Comparison of ENCODE assay signal across 8 mouse cellular contexts in genomic region chr11:53890906-53891504, GRCm38 (mm10). TPM values are rescaled to one million over a fixed set of nuclear protein-coding genes. Genes with fewer than 3 reads are reported as not detected.
DNase-seq lines count a peak whose midpoint lies in the region; ATAC-seq and TF ChIP-seq lines count a peak whose summit lies in the region.

No protein-coding gene starts in this region.

- H3K27ac ChIP-seq in kidney, embryonic 15.5 days: peak overlapping the region; percentile 85
- H3K27ac ChIP-seq in bone marrow macrophage, adult 2 months (ENCODE audit: insufficient read depth, low read depth, low read length): peak overlapping the region; percentile 26
- H3K27ac ChIP-seq in forebrain, embryonic 12.5 days: no peak overlapping the region
- no peak overlapping the region for H3K27ac ChIP-seq in limb, embryonic 13.5 days
- H3K27ac ChIP-seq in neural tube, embryonic 14.5 days (ENCODE audit: low read depth, low read length): peak overlapping the region; percentile 44; the same call in 1 of the 2 replicates

- TF ChIP-seq POLR2A in bone marrow macrophage, adult 2 months (IDR thresholded peaks at IDR 0.05; ENCODE audit: borderline replicate concordance, low read depth, low read length): no peak

- peaks cover 45% of the 10 kb centered on the region for H3K4me1 ChIP-seq in kidney, embryonic 15.5 days
- peaks cover 8% of the 10 kb centered on the region for H3K4me1 ChIP-seq in bone marrow macrophage, adult 2 months (ENCODE audit: control insufficient read depth, insufficient read depth, low read length)
- H3K4me1 ChIP-seq in forebrain, embryonic 12.5 days: peaks cover 20% of the 10 kb centered on the region
- peaks cover 25% of the 10 kb centered on the region for H3K4me1 ChIP-seq in limb, embryonic 13.5 days
- peaks cover 7% of the 10 kb centered on the region for H3K4me1 ChIP-seq in neural tube, embryonic 14.5 days (ENCODE audit: control insufficient read depth, insufficient read depth, low read length)

- TF ChIP-seq CTCF in bone marrow macrophage, adult 2 months (IDR thresholded peaks at IDR 0.05; ENCODE audit: low read depth, low read length): no peak

- peak overlapping the region; percentile 93 for H3K4me2 ChIP-seq in kidney, embryonic 15.5 days
- peak overlapping the region; percentile 90 for H3K4me2 ChIP-seq in forebrain, embryonic 12.5 days
- H3K4me2 ChIP-seq in limb, embryonic 13.5 days (replicated peaks): peak overlapping the region; percentile 94
- peak overlapping the region; percentile 81 for H3K4me2 ChIP-seq in neural tube, embryonic 14.5 days (ENCODE audit: low read depth, low read length)

- no peaks in the 10 kb centered on the region for H3K9me3 ChIP-seq in kidney, embryonic 15.5 days (replicated peaks)
- H3K9me3 ChIP-seq in forebrain, embryonic 12.5 days: no peaks in the 10 kb centered on the region
- H3K9me3 ChIP-seq in limb, embryonic 13.5 days: no peaks in the 10 kb centered on the region
- H3K9me3 ChIP-seq in neural tube, embryonic 14.5 days (ENCODE audit: control insufficient read depth, low read length): no peaks in the 10 kb centered on the region

- H3K4me3 ChIP-seq in kidney, embryonic 15.5 days (replicated peaks): peak overlapping the region; percentile 65
- peak overlapping the region; percentile 77 for H3K4me3 ChIP-seq in bone marrow macrophage, adult 2 months (ENCODE audit: insufficient read depth, low read length)
- H3K4me3 ChIP-seq in forebrain, embryonic 12.5 days (replicated peaks): peak overlapping the region; percentile 52
- H3K4me3 ChIP-seq in limb, embryonic 13.5 days: peak overlapping the region; percentile 69
- H3K4me3 ChIP-seq in neural tube, embryonic 14.5 days (ENCODE audit: low read depth, low read length): peak overlapping the region; percentile 57

- WGBS in kidney, embryonic 15.5 days: 2% methylated on average over 33 of the region's 33 CpGs
- WGBS in forebrain, embryonic 12.5 days: 4% methylated on average over 33 of the region's 33 CpGs
- WGBS in limb, embryonic 13.5 days: 2% methylated on average over 33 of the region's 33 CpGs
- 2% methylated on average over 33 of the region's 33 CpGs for WGBS in neural tube, embryonic 14.5 days

- no peak for DNase-seq in kidney, postnatal 14 days
- no peak for DNase-seq in layer of hippocampus, postnatal 14 days (ENCODE audit: low spot score in 2 of 2)
- no peak for DNase-seq in layer of hippocampus, postnatal 25 days (ENCODE audit: extremely low spot score in 1 of 2, low spot score in 1 of 2)

- ATAC-seq in kidney, embryonic 15.5 days (replicated peaks; ENCODE audit: low FRiP score): peak; percentile 15
- no peak; the same call in 1 of the 2 replicates for ATAC-seq in forebrain, embryonic 12.5 days (ENCODE audit: low FRiP score)
- ATAC-seq in limb, embryonic 13.5 days (ENCODE audit: low FRiP score, low read depth): no peak; the same call in 1 of the 2 replicates
- ATAC-seq in neural tube, embryonic 14.5 days (ENCODE audit: low read depth): no peak; the same call in none of the 2 replicates

- no peaks in the 10 kb centered on the region for H3K27me3 ChIP-seq in kidney, embryonic 15.5 days
- H3K27me3 ChIP-seq in forebrain, embryonic 12.5 days: no peaks in the 10 kb centered on the region
- no peaks in the 10 kb centered on the region for H3K27me3 ChIP-seq in limb, embryonic 13.5 days
- H3K27me3 ChIP-seq in neural tube, embryonic 14.5 days (ENCODE audit: control insufficient read depth, insufficient read depth, low read length): no peaks in the 10 kb centered on the region

- H3K9ac ChIP-seq in kidney, embryonic 15.5 days: peak overlapping the region; percentile 67
- H3K9ac ChIP-seq in forebrain, embryonic 12.5 days: peak overlapping the region; percentile 70
- H3K9ac ChIP-seq in limb, embryonic 13.5 days: peak overlapping the region; percentile 74
- H3K9ac ChIP-seq in neural tube, embryonic 14.5 days (replicated peaks; ENCODE audit: low read depth, low read length): peak overlapping the region; percentile 66

- 0 out of 2 replicates have a peak, but pooled peaks cover 3% of the 10 kb centered on the region for H3K36me3 ChIP-seq in kidney, embryonic 15.5 days
- H3K36me3 ChIP-seq in forebrain, embryonic 12.5 days (replicated peaks): 0 out of 2 replicates have a peak, but pooled peaks cover 4% of the 10 kb centered on the region
- peaks cover 2% of the 10 kb centered on the region; the same call in 1 of the 2 replicates for H3K36me3 ChIP-seq in limb, embryonic 13.5 days
- no peaks in the 10 kb centered on the region for H3K36me3 ChIP-seq in neural tube, embryonic 14.5 days (ENCODE audit: control insufficient read depth, insufficient read depth, low read length)

RNA-seq across cellular contexts. Expression of gene Slc22a5, which starts 0.5 kb away (rescaled TPM):
- polyA plus RNA-seq in kidney, embryonic 15.5 days (2015; fragmentation: Nextera tagmentation; extraction: Ambion mirVana): 12.6 and 14.1 TPM in 2 replicates
- polyA plus RNA-seq in bone marrow macrophage, adult 2 months (2012; ENCODE audit: insufficient read depth, insufficient read length, missing spikeins): 11.3 and 11.7 TPM in 2 replicates
- polyA plus RNA-seq in forebrain, embryonic 12.5 days (2016; fragmentation: Nextera tagmentation; extraction: Ambion mirVana): 7.8 and 7.9 TPM in 2 replicates
- polyA plus RNA-seq in limb, embryonic 13.5 days (2015; fragmentation: Nextera tagmentation; extraction: Ambion mirVana): 7.0 and 7.3 TPM in 2 replicates
- 10.9 and 11.4 TPM in 2 replicates for polyA plus RNA-seq in neural tube, embryonic 14.5 days (2014; fragmentation: Nextera tagmentation; extraction: Ambion mirVana)
- total RNA-seq in layer of hippocampus, postnatal 14 days (2021): 10 to 100 TPM; 12.4 to 13.5 TPM
- total RNA-seq in layer of hippocampus, postnatal 25 days (2021): 10 to 100 TPM in 1 of 2 experiments, 1 to 10 TPM in 1; 9.9 to 14.4 TPM

RNA-seq across cellular contexts. Expression of gene Gm12216, which starts 31.9 kb away (rescaled TPM):
- polyA plus RNA-seq in kidney, embryonic 15.5 days (2015; fragmentation: Nextera tagmentation; extraction: Ambion mirVana): 1.3 and 1.6 TPM in 2 replicates
- polyA plus RNA-seq in bone marrow macrophage, adult 2 months (2012; ENCODE audit: insufficient read depth, insufficient read length, missing spikeins): 1.0 and 1.7 TPM in 2 replicates
- polyA plus RNA-seq in forebrain, embryonic 12.5 days (2016; fragmentation: Nextera tagmentation; extraction: Ambion mirVana): 0.36 TPM in 1 of 2 replicates, not detected in the other
- polyA plus RNA-seq in limb, embryonic 13.5 days (2015; fragmentation: Nextera tagmentation; extraction: Ambion mirVana): 0.56 TPM in 1 of 2 replicates, not detected in the other
- polyA plus RNA-seq in neural tube, embryonic 14.5 days (2014; fragmentation: Nextera tagmentation; extraction: Ambion mirVana): 0.44 and 0.70 TPM in 2 replicates
- 1 to 10 TPM; 2.4 to 4.1 TPM for total RNA-seq in layer of hippocampus, postnatal 14 days (2021)
- total RNA-seq in layer of hippocampus, postnatal 25 days (2021): 1 to 10 TPM; 4.3 to 9.1 TPM

Comparison
In these comparisons a context has a peak if more than half of its experiments do, and no peak if none do; other contexts are left out.
1. H3K27ac ChIP-seq: peak in kidney, embryonic 15.5 days (single experiment), bone marrow macrophage, adult 2 months (single experiment) and neural tube, embryonic 14.5 days (single experiment); none in forebrain, embryonic 12.5 days (single experiment) and limb, embryonic 13.5 days (single experiment).
2. Peak in every context shown above with its lines, with median percentiles within 50 percentile points of each other: H3K4me2 ChIP-seq, H3K4me3 ChIP-seq and H3K9ac ChIP-seq.